Mouse (Mus musculus) small intestine, adult 2 months (tissue): ENCODE data around the gene Efhd2.

ENCODE experiments used
- CTCF ChIP-seq: fragments of 200-500 bp; IDR thresholded peaks from 2 replicates; pipeline ENCODE4 v1.5.1; 2012; ENCODE audit warnings: low read depth, mild to moderate bottlenecking, control low read depth, inconsistent platforms, low read length, moderate library complexity, mixed read lengths; ENCODE audit not compliant: insufficient replicate concordance, insufficient read length; ENCODE audit errors: extremely low read depth
- POLR2A ChIP-seq: fragments of 200-500 bp; IDR thresholded peaks from 2 replicates; pipeline ENCODE4 v1.6.1; 2012; ENCODE audit warnings: low read depth, mild to moderate bottlenecking, control low read depth, inconsistent platforms, low read length, moderate library complexity

- TF ChIP-seq CTCF = no peak
- no peak for TF ChIP-seq POLR2A
Measured at GRCm38 (mm10) chr4:141833911-141834310, 40.8 kb downstream of the Efhd2 start.
